Mouse (Mus musculus) left cerebral cortex, adult 8-10 months (tissue): ENCODE measurements around the gene Ctr9. TPM values are rescaled to one million over a fixed set of nuclear protein-coding genes. Genes with fewer than 3 reads are reported as not detected.
A peak's percentile ranks its signal among the peaks of the same experiment; 100 is the strongest.

Experiments
- DNase-seq, 2 experiments: peaks; one replicate each; pipeline ENCODE4 v3.0.0; 2022; ENCODE audit warnings: low spot score in 2 of 2
- total RNA-seq, 4 experiments: library from RNA; stranded (reverse); gene quantifications; 2 replicates each; pipeline ENCODE4 v1.2.4; 2022

Ctr9 gene
- 10 to 100 TPM; 38.2 to 40.9 (median 39.2) TPM for total RNA-seq

GRCm38 (mm10) chr7:111028281-111029045 lies at the start of gene Ctr9:
Gene Ctr9 (plus strand): TSS chr7:111028951.
- peak; percentile 90 to 96 for DNase-seq

GRCm38 (mm10) chr7:110981036-110981435 lies 47.7 kb upstream of the Ctr9 start:
- no peak for DNase-seq

- no peak for DNase-seq
These were observed 46.6 kb upstream of the Ctr9 start, which contains the start of gene Mrvi1 for GRCm38 (mm10) chr7:110982053-110982705. Gene Mrvi1 (minus strand): TSS chr7:110982461.

- no peak for DNase-seq
These were observed 46.0 kb upstream of the Ctr9 start for GRCm38 (mm10) chr7:110982764-110983163.

GRCm38 (mm10) chr7:110983621-110984020 lies 45.1 kb upstream of the Ctr9 start:
- no peak for DNase-seq

- no peak for DNase-seq
These were observed 43.0 kb upstream of the Ctr9 start for GRCm38 (mm10) chr7:110985581-110986265.

- DNase-seq, result peak in 1 of 2 experiments; percentile 70
These were observed 40.7 kb upstream of the Ctr9 start for GRCm38 (mm10) chr7:110988081-110988480.

GRCm38 (mm10) chr7:110989286-110989879 lies 39.4 kb upstream of the Ctr9 start:
- DNase-seq, result no peak

- no peak for DNase-seq
These were observed 38.2 kb upstream of the Ctr9 start for GRCm38 (mm10) chr7:110990356-110991220.

GRCm38 (mm10) chr7:110991221-110991494 lies 37.6 kb upstream of the Ctr9 start:
- no peak for DNase-seq

GRCm38 (mm10) chr7:110998887-110999827 lies 29.6 kb upstream of the Ctr9 start:
- DNase-seq, result no peak

GRCm38 (mm10) chr7:111004136-111004840 lies 24.5 kb upstream of the Ctr9 start:
- DNase-seq, result no peak

GRCm38 (mm10) chr7:111014039-111014605 lies 14.6 kb upstream of the Ctr9 start:
- DNase-seq, result no peak

GRCm38 (mm10) chr7:111014893-111015292 lies 13.9 kb upstream of the Ctr9 start:
- DNase-seq, result peak; percentile 60 to 62

- no peak for DNase-seq
These were observed 13.0 kb upstream of the Ctr9 start for GRCm38 (mm10) chr7:111015731-111016130.

- no peak for DNase-seq
These were observed 11.8 kb upstream of the Ctr9 start for GRCm38 (mm10) chr7:111016921-111017320.

GRCm38 (mm10) chr7:111020814-111021213 lies 7.9 kb upstream of the Ctr9 start:
- no peak for DNase-seq

GRCm38 (mm10) chr7:111024068-111024594 lies 4.6 kb upstream of the Ctr9 start:
- no peak for DNase-seq

GRCm38 (mm10) chr7:111024912-111025311 lies 3.8 kb upstream of the Ctr9 start:
- DNase-seq, result no peak
